Mouse (Mus musculus) spleen, adult 2 months (tissue): ENCODE results near the gene Capn13. TPM values are rescaled to one million over a fixed set of nuclear protein-coding genes. Genes with fewer than 3 reads are reported as not detected.

Experiments
- DNase-seq, 2 experiments: peaks; one replicate each; pipeline versions ENCODE4 v3.0.0 to v3.0.0-alpha.2; 2012 to 2021; ENCODE audit warnings: low spot score in 2 of 2, low read depth in 1 of 2
- H3K27ac ChIP-seq: fragments of 200-500 bp; 2 replicates; pipeline ENCODE4 v1.5.1; 2012; ENCODE audit warnings: low read length, inconsistent platforms; ENCODE audit not compliant: insufficient read depth
- H3K27me3 ChIP-seq: fragments of 200-500 bp; 2 replicates; pipeline ENCODE4 v1.6.1; 2012; ENCODE audit warnings: mild to moderate bottlenecking, moderate library complexity, low read length, inconsistent platforms; ENCODE audit not compliant: control insufficient read depth, insufficient read depth
- H3K36me3 ChIP-seq: fragments of 200-500 bp; 2 replicates; pipeline ENCODE4 v1.6.1; 2012; ENCODE audit warnings: mild to moderate bottlenecking, low read length, inconsistent platforms; ENCODE audit not compliant: control insufficient read depth, insufficient read depth
- H3K4me1 ChIP-seq: fragments of 200-500 bp; 2 replicates; pipeline ENCODE4 v1.6.1; 2011; ENCODE audit warnings: inconsistent platforms; ENCODE audit not compliant: control insufficient read depth, insufficient read depth, insufficient read length
- H3K4me3 ChIP-seq: fragments of 200-500 bp; 2 replicates; pipeline ENCODE4 v1.5.1; 2011; ENCODE audit warnings: mild to moderate bottlenecking, inconsistent platforms; ENCODE audit not compliant: insufficient read depth, insufficient read length; ENCODE audit errors: extremely low read depth
- CTCF ChIP-seq: fragments of 200-500 bp; IDR thresholded peaks from 2 replicates; pipeline ENCODE4 v1.5.1; 2011; ENCODE audit warnings: mild to moderate bottlenecking, inconsistent platforms; ENCODE audit not compliant: insufficient read depth, insufficient read length, insufficient replicate concordance; ENCODE audit errors: extremely low read depth
- POLR2A ChIP-seq: fragments of 200-500 bp; IDR thresholded peaks from 2 replicates; pipeline ENCODE4 v1.6.1; 2011; ENCODE audit warnings: low read depth, low read length, inconsistent platforms
- WGBS: fragments of 180-500 bp; shearing (Covaris S2); methylation state at CpG from one replicate; pipeline ENCODE4 v1.1.7; 2018; 5-methylcytosine and 5-hydroxymethylcytosine counted together
- polyA plus RNA-seq: library from polyadenylated mRNA; depleted of rRNA; stranded (reverse); fragments of >200 nt; gene quantifications from 2 replicates; pipeline ENCODE4 v1.2.3, GENCODE M21; 2012

The Capn13 gene
- polyA plus RNA-seq, 1 experiment: not detected

DNA sequence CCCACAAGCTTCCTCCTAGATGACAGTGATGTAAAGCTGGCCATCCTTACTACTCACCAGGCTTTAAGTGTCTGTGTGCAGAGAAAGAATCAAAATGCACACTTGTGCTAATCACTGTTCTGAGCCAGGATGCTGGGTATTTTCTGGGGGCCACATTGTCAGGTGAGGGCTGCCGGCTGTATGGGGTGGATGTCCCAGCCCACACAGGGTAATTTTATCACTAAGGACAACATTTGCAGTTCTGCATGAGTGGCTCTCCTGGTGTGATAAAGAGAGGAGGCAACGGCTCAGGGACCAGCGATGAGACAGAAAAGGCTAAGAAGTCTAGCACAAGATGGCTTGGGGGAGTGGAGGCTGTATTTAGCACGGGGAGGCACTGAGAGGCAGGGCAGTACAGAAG, 11.2 kb upstream of the Capn13 start:
- no peak overlapping the region for H3K4me3 ChIP-seq
- H3K4me1 ChIP-seq: peaks cover 5% of the 10 kb centered on the region; the same call in 1 of the 2 replicates
- WGBS: 35% methylated on average over 4 of the region's 4 CpGs
- TF ChIP-seq POLR2A: no peak
- H3K36me3 ChIP-seq: no peaks in the 10 kb centered on the region
- no peak for DNase-seq
- no peaks in the 10 kb centered on the region for H3K27me3 ChIP-seq
- no peak overlapping the region for H3K27ac ChIP-seq

DNA sequence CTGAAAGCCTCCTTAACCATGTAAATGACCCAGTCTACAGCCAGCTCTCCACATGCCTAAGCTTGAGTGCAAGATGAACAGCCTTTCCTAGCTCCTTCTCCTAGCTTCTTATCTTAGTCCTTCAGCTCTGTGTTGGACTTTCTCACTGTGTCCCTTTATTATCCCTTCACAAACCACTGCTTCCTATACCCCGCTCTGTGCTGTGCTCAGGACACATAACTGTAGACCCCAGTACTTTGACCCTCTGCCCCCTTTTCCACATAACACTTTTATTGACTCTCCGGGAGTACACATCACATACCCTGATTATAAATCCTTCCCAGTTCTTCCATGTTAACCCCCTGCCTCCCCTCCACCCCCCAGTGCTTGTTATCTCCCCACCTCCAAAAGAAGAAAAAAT, 606 bp upstream of the Capn13 start:
- 97% methylated on average over 2 of the region's 2 CpGs for WGBS
- no peaks in the 10 kb centered on the region for H3K27me3 ChIP-seq
- H3K4me3 ChIP-seq: no peak overlapping the region
- no peak for TF ChIP-seq CTCF
- TF ChIP-seq POLR2A: no peak
- H3K36me3 ChIP-seq: no peaks in the 10 kb centered on the region
- H3K4me1 ChIP-seq: no peaks in the 10 kb centered on the region; the same call in 1 of the 2 replicates
- DNase-seq: no peak
- H3K27ac ChIP-seq: no peak overlapping the region

DNA sequence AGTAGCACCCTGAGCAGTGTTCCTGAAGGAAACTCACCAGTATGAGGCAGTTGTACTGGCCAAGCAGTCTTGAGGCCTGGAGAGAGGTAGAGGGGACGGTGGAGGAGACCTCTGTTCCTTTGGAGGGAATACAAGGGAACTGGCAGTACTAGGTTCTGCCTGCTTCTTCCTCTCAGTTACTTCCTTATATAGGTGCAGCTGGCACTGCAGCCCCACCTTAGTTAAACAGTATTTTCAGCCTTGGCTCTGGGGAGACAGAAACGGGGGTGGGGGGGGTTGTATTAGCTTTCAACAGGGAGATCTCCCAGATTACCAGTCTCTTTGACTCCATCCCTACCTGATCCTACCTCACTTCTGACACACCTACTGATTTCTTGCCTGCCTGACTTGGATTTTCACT, 1.5 kb downstream of the Capn13 start:
- TF ChIP-seq POLR2A (no peak), CTCF (no peak)
- WGBS: 32% methylated on average over 2 of the region's 2 CpGs
- Histone ChIP-seq H3K4me3 (no peak overlapping the region), H3K27ac (no peak overlapping the region), H3K27me3 (no peaks in the 10 kb centered on the region), H3K4me1 (no peaks in the 10 kb centered on the region; the same call in 1 of the 2 replicates), H3K36me3 (no peaks in the 10 kb centered on the region)
- DNase-seq: no peak

DNA sequence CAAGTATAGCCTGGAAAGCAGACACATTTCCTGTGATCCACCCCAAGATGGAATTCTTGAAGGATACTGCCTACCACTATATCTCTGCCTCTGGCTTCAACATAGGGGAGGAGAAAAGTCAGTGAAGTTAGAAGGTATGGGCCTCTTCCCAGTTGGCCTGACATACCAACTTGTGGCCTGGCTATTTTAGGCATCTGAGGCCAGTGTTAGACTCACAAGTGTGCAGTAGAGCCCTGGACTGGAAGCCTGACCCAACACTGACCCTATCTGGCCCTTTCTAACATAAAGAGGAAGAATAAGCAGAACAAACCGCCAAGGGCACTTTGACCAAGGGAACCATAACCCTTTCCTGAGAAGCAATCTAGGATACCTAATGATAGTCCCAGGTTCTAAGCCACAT, 7.3 kb downstream of the Capn13 start:
- Histone ChIP-seq H3K4me1 (0 out of 2 replicates have a peak, but pooled peaks cover 2% of the 10 kb centered on the region), H3K4me3 (no peak overlapping the region), H3K27ac (no peak overlapping the region), H3K36me3 (no peaks in the 10 kb centered on the region), H3K27me3 (no peaks in the 10 kb centered on the region)
- WGBS: 83% methylated on average over 1 of the region's 1 CpGs
- no peak for DNase-seq
- TF ChIP-seq CTCF: no peak
- no peak for TF ChIP-seq POLR2A

DNA sequence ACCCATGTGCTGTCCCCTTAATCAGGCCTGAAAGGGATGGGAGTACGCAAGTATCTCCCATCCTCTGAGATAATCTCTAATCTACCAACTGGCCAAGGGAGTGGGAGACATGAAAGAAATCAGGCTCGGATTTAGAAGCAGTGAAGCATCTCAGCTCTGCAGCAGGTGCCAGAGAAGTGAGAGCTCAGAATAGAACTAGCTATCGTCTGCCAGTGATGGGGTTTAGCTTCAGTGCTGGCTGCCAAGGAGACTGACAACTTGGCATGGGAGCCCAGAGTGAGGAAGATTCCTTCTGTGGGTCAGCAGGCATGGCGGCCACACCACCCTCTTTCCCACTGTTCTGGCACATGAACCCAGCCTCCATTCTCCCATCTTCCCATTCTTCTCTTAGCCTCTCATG, 8.9 kb downstream of the Capn13 start:
- Histone ChIP-seq H3K4me3 (no peak overlapping the region), H3K27ac (no peak overlapping the region), H3K36me3 (no peaks in the 10 kb centered on the region), H3K4me1 (0 out of 2 replicates have a peak, but pooled peaks cover 2% of the 10 kb centered on the region), H3K27me3 (no peaks in the 10 kb centered on the region)
- WGBS: 74% methylated on average over 4 of the region's 4 CpGs
- no peak for DNase-seq
- no peak for TF ChIP-seq CTCF
- no peak for TF ChIP-seq POLR2A

DNA sequence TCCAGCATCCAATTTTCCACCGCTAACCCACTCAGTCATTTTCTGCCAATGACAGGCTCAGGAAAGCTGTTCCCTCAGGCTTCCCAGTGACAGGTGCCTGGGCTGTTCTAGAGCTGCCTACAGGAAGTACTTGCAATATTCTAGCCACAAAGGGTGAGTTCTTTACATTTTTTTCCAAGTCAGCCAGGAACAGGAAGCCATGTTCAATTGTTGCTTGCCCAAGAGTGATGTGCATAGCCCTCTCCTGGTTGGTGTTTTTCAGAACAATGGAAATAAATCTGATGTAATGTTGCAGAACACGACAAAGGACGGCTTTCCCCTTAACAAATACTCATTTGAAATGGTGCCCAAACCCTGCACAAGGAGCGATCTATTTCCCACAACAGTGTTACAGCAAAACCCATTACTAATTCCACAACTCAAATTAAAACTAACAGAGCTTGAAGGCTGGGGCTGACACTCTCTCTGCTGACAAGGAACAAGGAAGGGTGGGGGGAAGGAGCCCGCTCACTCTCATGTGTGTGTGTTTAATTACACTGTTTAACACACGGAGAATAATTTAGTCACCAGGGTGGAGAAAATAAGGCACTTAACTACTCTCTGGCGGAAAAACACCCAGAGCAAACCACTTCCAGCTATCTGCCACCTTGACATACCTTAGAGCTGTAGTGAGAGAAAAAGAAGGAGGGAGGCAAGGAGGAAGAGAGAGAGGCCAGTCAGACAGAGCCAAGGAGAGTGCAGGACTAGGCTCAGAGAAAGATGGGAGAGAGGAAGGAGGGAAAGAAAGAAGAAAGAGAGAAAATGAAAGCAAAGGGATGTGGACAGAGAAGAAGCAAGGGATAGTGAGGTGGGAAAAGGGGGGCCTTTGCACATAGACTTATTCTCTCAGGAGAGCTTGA, 10.2 kb downstream of the Capn13 start:
- no peak for TF ChIP-seq POLR2A
- no peak for TF ChIP-seq CTCF
- no peak overlapping the region for H3K4me3 ChIP-seq
- WGBS: 56% methylated on average over 7 of the region's 7 CpGs
- no peaks in the 10 kb centered on the region for H3K27me3 ChIP-seq
- no peak for DNase-seq
- no peak overlapping the region for H3K27ac ChIP-seq
- 0 out of 2 replicates have a peak, but pooled peaks cover 2% of the 10 kb centered on the region for H3K4me1 ChIP-seq
- H3K36me3 ChIP-seq: no peaks in the 10 kb centered on the region

DNA sequence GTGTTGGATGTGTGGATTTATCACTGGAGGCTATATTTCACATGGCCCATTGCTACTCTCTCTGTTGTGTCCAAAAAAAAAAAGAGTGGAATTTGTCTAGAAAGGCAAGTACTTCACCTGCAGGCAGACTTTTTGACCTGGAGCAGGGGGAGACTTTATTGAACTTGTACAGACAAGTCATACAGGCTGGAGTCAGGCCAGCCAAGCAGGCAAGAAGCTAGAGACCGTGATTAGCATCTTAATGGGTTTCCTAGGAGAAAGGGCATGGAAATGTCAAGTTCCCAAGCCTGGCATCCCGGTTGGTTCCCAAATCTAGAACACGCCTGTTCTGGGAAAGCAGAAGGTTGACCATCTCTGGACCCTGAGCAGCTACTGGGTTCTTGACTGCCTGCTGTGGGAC, 11.3 kb downstream of the Capn13 start:
- 87% methylated on average over 3 of the region's 3 CpGs for WGBS
- no peaks in the 10 kb centered on the region for H3K36me3 ChIP-seq
- DNase-seq: no peak
- H3K4me3 ChIP-seq: no peak overlapping the region
- TF ChIP-seq CTCF (no peak), POLR2A (no peak)
- 0 out of 2 replicates have a peak, but pooled peaks cover 2% of the 10 kb centered on the region for H3K4me1 ChIP-seq
- no peaks in the 10 kb centered on the region for H3K27me3 ChIP-seq
- no peak overlapping the region for H3K27ac ChIP-seq
